Mouse (Mus musculus) urinary bladder, adult 18-20 months (tissue): Measurements from ENCODE around the gene Rwdd4a.

Source experiments
- DNase-seq, 2 experiments: peaks; one replicate each; pipeline ENCODE4 v3.0.0; 2022; ENCODE audit warnings: low spot score in 2 of 2, mixed read lengths in 2 of 2

Rwdd4a gene

DNA sequence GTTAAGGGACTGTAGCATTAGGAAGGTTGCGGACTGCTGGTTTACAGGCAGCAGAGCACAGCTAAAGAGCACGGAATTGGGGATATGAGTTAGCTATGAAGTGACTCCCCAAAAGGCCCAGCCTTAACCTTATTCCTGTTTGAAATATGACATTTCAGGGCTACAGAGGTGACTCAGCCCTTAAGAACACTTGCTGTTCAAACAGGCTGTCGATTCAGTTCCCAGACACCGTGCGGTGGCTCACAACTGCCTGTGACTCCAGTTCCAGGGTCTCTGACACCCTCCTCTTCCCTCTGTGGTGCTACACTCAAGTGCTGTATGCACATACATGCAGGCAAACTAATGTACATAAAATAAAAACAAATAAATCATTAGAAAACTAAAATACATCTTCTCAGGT, 55.2 kb downstream of the Rwdd4a start:
- no peak for DNase-seq

DNA sequence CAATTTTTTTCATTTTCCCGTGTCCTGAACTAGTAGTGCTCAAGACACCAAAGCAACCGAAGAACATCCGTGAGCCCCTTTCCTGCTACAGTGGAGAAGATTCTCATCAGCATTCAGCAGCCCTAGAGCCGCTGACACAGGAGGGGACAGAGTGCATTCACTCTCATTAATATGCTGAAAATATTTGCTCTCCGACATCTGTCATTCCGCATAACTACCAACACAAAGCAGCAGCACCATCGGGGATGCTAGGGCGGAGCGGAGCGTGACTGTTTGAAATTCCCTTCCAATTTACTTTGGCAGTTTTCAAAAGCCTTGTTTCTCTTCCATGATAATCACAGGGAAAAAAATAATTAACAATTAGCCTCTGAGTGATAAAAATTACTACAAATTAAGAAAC, 56.9 kb downstream of the Rwdd4a start:
- no peak for DNase-seq

DNA sequence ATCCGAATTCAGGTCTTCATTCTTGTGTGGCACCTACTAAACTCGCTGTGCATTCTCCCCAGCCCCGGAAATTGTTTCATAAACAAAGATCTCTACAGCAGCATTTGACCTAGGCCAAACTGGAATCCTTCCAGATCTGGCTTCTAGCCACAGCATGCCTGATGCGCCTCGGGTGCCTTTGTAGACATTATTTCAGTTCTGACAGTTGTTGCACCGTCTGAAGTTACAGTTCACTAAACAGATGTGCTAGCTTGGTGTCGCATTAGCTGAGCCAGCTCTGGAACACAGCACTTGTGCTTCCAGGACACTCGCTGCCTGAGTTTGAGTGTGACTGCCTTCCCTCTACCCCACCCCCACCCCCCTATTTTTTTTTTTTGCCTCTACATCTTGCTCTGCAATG, 67.2 kb downstream of the Rwdd4a start:
- DNase-seq, result no peak
